Mouse (Mus musculus): ENCODE data around the gene Gabbr1. TPM values are rescaled to one million over a fixed set of nuclear protein-coding genes. Genes with fewer than 3 reads are reported as not detected.

Gene Gabbr1
- polyA plus RNA-seq, 1 experiment, result 405 TPM

- DNase-seq, result peak in 1 of 2 experiments; percentile 26
- TF ChIP-seq CTCF (IDR thresholded peaks at IDR 0.05; ENCODE audit: borderline replicate concordance, insufficient read depth, low read depth, low read length) (peak; percentile 80), POLR2A (IDR thresholded peaks at IDR 0.05; ENCODE audit: borderline replicate concordance, insufficient read depth, low read length) (no peak)
- Histone ChIP-seq H3K4me3 (replicated peaks; ENCODE audit: insufficient read depth, low read depth, low read length) (no peak overlapping the region), H3K27ac (ENCODE audit: insufficient read depth, low read length) (no peak overlapping the region), H3K27me3 (ENCODE audit: control insufficient read depth, insufficient read depth, low read length) (peaks cover 1% of the 10 kb centered on the region; the same call in 1 of the 2 replicates), H3K4me1 (ENCODE audit: control insufficient read depth, insufficient read depth, low read length) (no peaks in the 10 kb centered on the region)
- 6% methylated on average over 8 of the region's 8 CpGs for WGBS
Observed at GRCm38 (mm10) chr17:37083327-37083726, 37.6 kb downstream of the Gabbr1 start.

- no peak for DNase-seq
- WGBS, result 71% methylated on average over 5 of the region's 5 CpGs
Observed at GRCm38 (mm10) chr17:37084632-37085031, 38.9 kb downstream of the Gabbr1 start.

GRCm38 (mm10) chr17:37085545-37085944, 39.8 kb downstream of the Gabbr1 start:
- no peak for DNase-seq
- no peaks in the 10 kb centered on the region for H3K4me1 ChIP-seq (ENCODE audit: control insufficient read depth, insufficient read depth, low read length)
- WGBS, result 29% methylated on average over 10 of the region's 10 CpGs
- peaks cover 1% of the 10 kb centered on the region; the same call in 1 of the 2 replicates for H3K27me3 ChIP-seq (ENCODE audit: control insufficient read depth, insufficient read depth, low read length)
- TF ChIP-seq POLR2A (IDR thresholded peaks at IDR 0.05; ENCODE audit: borderline replicate concordance, insufficient read depth, low read length), result no peak
- no peak for TF ChIP-seq CTCF (IDR thresholded peaks at IDR 0.05; ENCODE audit: borderline replicate concordance, insufficient read depth, low read depth, low read length)
- H3K27ac ChIP-seq (ENCODE audit: insufficient read depth, low read length), result no peak overlapping the region
- no peak overlapping the region for H3K4me3 ChIP-seq (replicated peaks; ENCODE audit: insufficient read depth, low read depth, low read length)

More at GRCm38 (mm10) chr17:37084632-37085031, 38.9 kb downstream of the Gabbr1 start:
- TF ChIP-seq POLR2A (IDR thresholded peaks at IDR 0.05; ENCODE audit: borderline replicate concordance, insufficient read depth, low read length) (no peak), CTCF (IDR thresholded peaks at IDR 0.05; ENCODE audit: borderline replicate concordance, insufficient read depth, low read depth, low read length) (no peak)
- no peaks in the 10 kb centered on the region for H3K4me1 ChIP-seq (ENCODE audit: control insufficient read depth, insufficient read depth, low read length)
- no peak overlapping the region for H3K27ac ChIP-seq (ENCODE audit: insufficient read depth, low read length)
- peaks cover 1% of the 10 kb centered on the region; the same call in 1 of the 2 replicates for H3K27me3 ChIP-seq (ENCODE audit: control insufficient read depth, insufficient read depth, low read length)
- H3K4me3 ChIP-seq (replicated peaks; ENCODE audit: insufficient read depth, low read depth, low read length), result no peak overlapping the region

- no peak for DNase-seq
Observed at GRCm38 (mm10) chr17:37088399-37088798, 42.6 kb downstream of the Gabbr1 start, which contains the start of gene Olfr90. Olfr90 (minus strand) TSS chr17:37088499.

GRCm38 (mm10) chr17:37092198-37092597, 46.4 kb downstream of the Gabbr1 start:
- DNase-seq, result no peak
- 89% methylated on average over 1 of the region's 1 CpGs for WGBS
- H3K4me1 ChIP-seq (ENCODE audit: control insufficient read depth, insufficient read depth, low read length), result no peaks in the 10 kb centered on the region
- TF ChIP-seq CTCF (IDR thresholded peaks at IDR 0.05; ENCODE audit: borderline replicate concordance, insufficient read depth, low read depth, low read length), result no peak
- no peak for TF ChIP-seq POLR2A (IDR thresholded peaks at IDR 0.05; ENCODE audit: borderline replicate concordance, insufficient read depth, low read length)
- H3K4me3 ChIP-seq (replicated peaks; ENCODE audit: insufficient read depth, low read depth, low read length), result no peak overlapping the region
- H3K27me3 ChIP-seq (ENCODE audit: control insufficient read depth, insufficient read depth, low read length), result no peaks in the 10 kb centered on the region
- no peak overlapping the region for H3K27ac ChIP-seq (ENCODE audit: insufficient read depth, low read length)

More at GRCm38 (mm10) chr17:37088399-37088798, 42.6 kb downstream of the Gabbr1 start, which contains the start of gene Olfr90:
- Histone ChIP-seq H3K27ac (ENCODE audit: insufficient read depth, low read length) (no peak within 1 kb of the TSS), H3K27me3 (ENCODE audit: control insufficient read depth, insufficient read depth, low read length) (peaks cover 1% of the 10 kb centered on the region; the same call in 1 of the 2 replicates), H3K4me1 (ENCODE audit: control insufficient read depth, insufficient read depth, low read length) (no peaks in the 10 kb centered on the region), H3K4me3 (replicated peaks; ENCODE audit: insufficient read depth, low read depth, low read length) (no peak within 1 kb of the TSS)
- TF ChIP-seq CTCF (IDR thresholded peaks at IDR 0.05; ENCODE audit: borderline replicate concordance, insufficient read depth, low read depth, low read length) (no peak), POLR2A (IDR thresholded peaks at IDR 0.05; ENCODE audit: borderline replicate concordance, insufficient read depth, low read length) (no peak)

- no peak for DNase-seq
- no peaks in the 10 kb centered on the region for H3K27me3 ChIP-seq (ENCODE audit: control insufficient read depth, insufficient read depth, low read length)
- no peaks in the 10 kb centered on the region for H3K4me1 ChIP-seq (ENCODE audit: control insufficient read depth, insufficient read depth, low read length)
- no peak overlapping the region for H3K4me3 ChIP-seq (replicated peaks; ENCODE audit: insufficient read depth, low read depth, low read length)
- 5% methylated on average over 5 of the region's 5 CpGs for WGBS
- TF ChIP-seq POLR2A (IDR thresholded peaks at IDR 0.05; ENCODE audit: borderline replicate concordance, insufficient read depth, low read length) (no peak), CTCF (IDR thresholded peaks at IDR 0.05; ENCODE audit: borderline replicate concordance, insufficient read depth, low read depth, low read length) (no peak)
- no peak overlapping the region for H3K27ac ChIP-seq (ENCODE audit: insufficient read depth, low read length)
Observed at GRCm38 (mm10) chr17:37093289-37093688, 47.5 kb downstream of the Gabbr1 start.

GRCm38 (mm10) chr17:37098178-37098577, 52.4 kb downstream of the Gabbr1 start, which contains the start of gene Olfr91:
Olfr91 (minus strand) TSS chr17:37098278.
- H3K27ac ChIP-seq (ENCODE audit: insufficient read depth, low read length), result no peak within 1 kb of the TSS
- H3K4me1 ChIP-seq (ENCODE audit: control insufficient read depth, insufficient read depth, low read length), result no peaks in the 10 kb centered on the region
- H3K27me3 ChIP-seq (ENCODE audit: control insufficient read depth, insufficient read depth, low read length), result no peaks in the 10 kb centered on the region
- WGBS, result 88% methylated on average over 1 of the region's 1 CpGs
- no peak within 1 kb of the TSS for H3K4me3 ChIP-seq (replicated peaks; ENCODE audit: insufficient read depth, low read depth, low read length)
- DNase-seq, result no peak
- TF ChIP-seq CTCF (IDR thresholded peaks at IDR 0.05; ENCODE audit: borderline replicate concordance, insufficient read depth, low read depth, low read length), result no peak
- no peak for TF ChIP-seq POLR2A (IDR thresholded peaks at IDR 0.05; ENCODE audit: borderline replicate concordance, insufficient read depth, low read length)

GRCm38 (mm10) chr17:37119988-37120387, 74.2 kb downstream of the Gabbr1 start, which contains the start of gene Olfr92:
Olfr92 (minus strand) TSS chr17:37120088.
- DNase-seq, result no peak
- no peak within 1 kb of the TSS for H3K27ac ChIP-seq (ENCODE audit: insufficient read depth, low read length)
- H3K27me3 ChIP-seq (ENCODE audit: control insufficient read depth, insufficient read depth, low read length), result no peaks in the 10 kb centered on the region
- no peaks in the 10 kb centered on the region for H3K4me1 ChIP-seq (ENCODE audit: control insufficient read depth, insufficient read depth, low read length)
- TF ChIP-seq POLR2A (IDR thresholded peaks at IDR 0.05; ENCODE audit: borderline replicate concordance, insufficient read depth, low read length) (no peak), CTCF (IDR thresholded peaks at IDR 0.05; ENCODE audit: borderline replicate concordance, insufficient read depth, low read depth, low read length) (no peak)
- WGBS, result 91% methylated on average over 2 of the region's 2 CpGs
- no peak within 1 kb of the TSS for H3K4me3 ChIP-seq (replicated peaks; ENCODE audit: insufficient read depth, low read depth, low read length)

Other genes with a start within 250 kb of the Gabbr1 start
- not detected in 2 replicates for gene H2-M10.6, start 233.8 kb upstream of the Gabbr1 start, polyA plus RNA-seq (2012; rRNA removed)
- gene Trim26, start 208.8 kb upstream of the Gabbr1 start, polyA plus RNA-seq (2012; rRNA removed), result 29.4 and 29.9 TPM in 2 replicates
- 0.14 and 0.15 TPM in 2 replicates for gene Trim15, start 178.8 kb upstream of the Gabbr1 start, polyA plus RNA-seq (2012; rRNA removed)
- 0.06 and 0.13 TPM in 2 replicates for gene Trim10, start 176.4 kb upstream of the Gabbr1 start, polyA plus RNA-seq (2012; rRNA removed)
- gene Trim40, start 155.8 kb upstream of the Gabbr1 start, polyA plus RNA-seq (2012; rRNA removed), result 0.07 TPM in 1 of 2 replicates, not detected in the other
- not detected in 2 replicates for gene Trim31, start 147.8 kb upstream of the Gabbr1 start, polyA plus RNA-seq (2012; rRNA removed)
- 5.6 and 6.5 TPM in 2 replicates for gene Rnf39, start 103.0 kb upstream of the Gabbr1 start, polyA plus RNA-seq (2012; rRNA removed)
- gene Ppp1r11, start 94.2 kb upstream of the Gabbr1 start, polyA plus RNA-seq (2012; rRNA removed), result 196 and 206 TPM in 2 replicates
- 37.5 and 40.6 TPM in 2 replicates for gene Znrd1, start 87.4 kb upstream of the Gabbr1 start, polyA plus RNA-seq (2012; rRNA removed)
- 6.7 and 7.8 TPM in 2 replicates for gene Znrd1as, start 87.4 kb upstream of the Gabbr1 start, polyA plus RNA-seq (2012; rRNA removed)
- gene 2410137M14Rik, start 64.7 kb upstream of the Gabbr1 start, polyA plus RNA-seq (2012; rRNA removed), result 0.29 TPM in 1 of 2 replicates, not detected in the other
- gene H2-M5, start 56.4 kb upstream of the Gabbr1 start, polyA plus RNA-seq (2012; rRNA removed), result 0.55 and 0.77 TPM in 2 replicates
- 10.3 and 12.0 TPM in 2 replicates for gene Zfp57, start 44.8 kb upstream of the Gabbr1 start, polyA plus RNA-seq (2012; rRNA removed)
- 145 and 178 TPM in 2 replicates for gene Mog, start 22.6 kb upstream of the Gabbr1 start, polyA plus RNA-seq (2012; rRNA removed)
- gene Olfr90, start 42.5 kb downstream of the Gabbr1 start, polyA plus RNA-seq (2012; rRNA removed), result not detected in 2 replicates
- not detected in 2 replicates for gene Olfr91, start 52.3 kb downstream of the Gabbr1 start, polyA plus RNA-seq (2012; rRNA removed)
- gene Olfr92, start 74.1 kb downstream of the Gabbr1 start, polyA plus RNA-seq (2012; rRNA removed), result not detected in 2 replicates
- gene Olfr93, start 115.5 kb downstream of the Gabbr1 start, polyA plus RNA-seq (2012; rRNA removed), result not detected in 2 replicates
- not detected in 2 replicates for gene Ubd, start 147.9 kb downstream of the Gabbr1 start, polyA plus RNA-seq (2012; rRNA removed)
- not detected in 2 replicates for gene Olfr94, start 155.0 kb downstream of the Gabbr1 start, polyA plus RNA-seq (2012; rRNA removed)
- 0.03 TPM in 1 of 2 replicates, not detected in the other for gene Olfr95, start 167.2 kb downstream of the Gabbr1 start, polyA plus RNA-seq (2012; rRNA removed)
- not detected in 2 replicates for gene Olfr96, start 174.2 kb downstream of the Gabbr1 start, polyA plus RNA-seq (2012; rRNA removed)
- not detected in 2 replicates for gene Olfr97, start 191.4 kb downstream of the Gabbr1 start, polyA plus RNA-seq (2012; rRNA removed)
- gene Olfr98, start 217.8 kb downstream of the Gabbr1 start, polyA plus RNA-seq (2012; rRNA removed), result not detected in 2 replicates
- gene H2-M3, start 224.3 kb downstream of the Gabbr1 start, polyA plus RNA-seq (2012; rRNA removed), result 2.9 and 3.0 TPM in 2 replicates
- gene Olfr99, start 237.5 kb downstream of the Gabbr1 start, polyA plus RNA-seq (2012; rRNA removed), result not detected in 2 replicates